Mouse (Mus musculus) intestine, embryonic 16.5 days (tissue): ENCODE results near the gene Cpne8. TPM values are rescaled to one million over a fixed set of nuclear protein-coding genes. Genes with fewer than 3 reads are reported as not detected.

Experiments used
- ATAC-seq: fragments of 200-750 bp; cut with Nextera tagmentation; 2 replicates; pipeline ENCODE4 v1.8.0; 2017; ENCODE audit warnings: moderate TSS enrichment, moderate library complexity
- H3K27ac ChIP-seq: fragments of 300-500 bp; sonication (generic); 2 replicates; pipeline ENCODE4 v1.5.1; 2014; ENCODE audit warnings: mild to moderate bottlenecking, low read length
- H3K27me3 ChIP-seq: fragments of 300-500 bp; sonication (generic); replicated peaks from 2 replicates; pipeline ENCODE4 v1.6.1; 2014; ENCODE audit warnings: low read length, control low read depth, mixed read lengths; ENCODE audit not compliant: control insufficient read depth, insufficient read depth
- H3K36me3 ChIP-seq: fragments of 300-500 bp; sonication (generic); 2 replicates; pipeline ENCODE4 v1.6.1; 2014; ENCODE audit warnings: low read length, control low read depth; ENCODE audit not compliant: control insufficient read depth, insufficient read depth
- H3K4me1 ChIP-seq: fragments of 300-500 bp; sonication (generic); 2 replicates; pipeline ENCODE4 v1.6.1; 2014; ENCODE audit warnings: low read length, control low read depth, mixed read lengths; ENCODE audit not compliant: control insufficient read depth, insufficient read depth
- H3K4me2 ChIP-seq: fragments of 300-500 bp; sonication (generic); 2 replicates; pipeline ENCODE4 v1.6.1; 2014; ENCODE audit warnings: low read depth, low read length, control low read depth
- H3K4me3 ChIP-seq: fragments of 300-500 bp; sonication (generic); 2 replicates; pipeline ENCODE4 v1.5.1; 2014; ENCODE audit warnings: mild to moderate bottlenecking, low read length
- H3K9ac ChIP-seq: fragments of 300-500 bp; sonication (generic); 2 replicates; pipeline ENCODE4 v1.6.1; 2014; ENCODE audit warnings: low read depth, low read length
- H3K9me3 ChIP-seq: fragments of 300-500 bp; sonication (generic); 2 replicates; pipeline ENCODE4 v1.6.1; 2016; ENCODE audit warnings: low read length, control low read depth; ENCODE audit not compliant: control insufficient read depth
- WGBS: fragments of 180-500 bp; shearing (Covaris S2); extraction: QIAGEN DNeasy Blood & Tissue Kit; methylation state at CpG from one replicate; pipeline ENCODE4 v1.1.7; 2014; 5-methylcytosine and 5-hydroxymethylcytosine counted together
- polyA plus RNA-seq: library from polyadenylated mRNA; unstranded; fragments of >200 nt; fragmentation: Nextera tagmentation; extraction: Ambion mirVana; gene quantifications from 2 replicates; pipeline ENCODE4 v1.2.1, GENCODE M21; 2015

Cpne8 gene
- polyA plus RNA-seq, 1 experiment from 2014 or later: 51.3 TPM

DNA sequence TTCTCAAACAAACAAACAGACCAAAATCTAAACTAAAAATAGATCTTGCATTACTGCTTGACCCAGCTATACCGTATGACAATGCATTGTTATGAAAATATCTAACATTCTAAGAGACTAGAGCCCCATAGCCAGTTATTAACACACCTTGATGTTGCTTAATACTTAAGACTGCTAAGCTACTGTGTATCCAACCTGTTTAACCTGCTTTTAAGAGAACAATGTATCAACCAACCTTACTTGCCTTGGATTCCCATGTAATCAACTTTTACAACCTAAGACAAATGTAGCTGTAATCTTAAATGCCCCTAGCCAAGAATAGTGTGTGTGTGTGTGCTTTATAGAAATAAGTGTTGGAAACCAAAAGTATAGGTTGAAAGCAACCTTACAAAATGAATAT is 233.2 kb downstream of the Cpne8 start:
- no peak overlapping the region for H3K4me3 ChIP-seq
- H3K27me3 ChIP-seq: no peaks in the 10 kb centered on the region
- H3K36me3 ChIP-seq: no peaks in the 10 kb centered on the region
- no peak overlapping the region for H3K4me2 ChIP-seq
- no peaks in the 10 kb centered on the region for H3K4me1 ChIP-seq
- 78% methylated on average over 1 of the region's 1 CpGs for WGBS
- no peak overlapping the region for H3K9ac ChIP-seq
- H3K9me3 ChIP-seq: no peaks in the 10 kb centered on the region
- ATAC-seq: peak; percentile 40; the same call in 1 of the 2 replicates
- H3K27ac ChIP-seq: no peak overlapping the region
